Mouse (Mus musculus) adrenal gland, adult 2 months (tissue): Measurements from ENCODE around the gene Sgtb. TPM values are rescaled to one million over a fixed set of nuclear protein-coding genes. Genes with fewer than 3 reads are reported as not detected.

Experiments
- DNase-seq: peaks from one replicate; pipeline ENCODE4 v3.0.0; 2021
- polyA plus RNA-seq: library from polyadenylated mRNA; depleted of rRNA; stranded (reverse); fragments of >200 nt; gene quantifications from 2 replicates; pipeline ENCODE4 v1.2.3, GENCODE M21; 2012
- total RNA-seq, 2 experiments: library from RNA; stranded (reverse); gene quantifications; 2 replicates each; pipeline ENCODE4 v1.2.3; 2021

Sgtb gene
- total and polyA plus RNA-seq, 3 experiments = 0.83 to 9.2 (median 8.7) TPM

GRCm38 (mm10) chr13:104109816-104110521 is 428 bp downstream of the Sgtb start:
- peak; percentile 66 for DNase-seq

DNA sequence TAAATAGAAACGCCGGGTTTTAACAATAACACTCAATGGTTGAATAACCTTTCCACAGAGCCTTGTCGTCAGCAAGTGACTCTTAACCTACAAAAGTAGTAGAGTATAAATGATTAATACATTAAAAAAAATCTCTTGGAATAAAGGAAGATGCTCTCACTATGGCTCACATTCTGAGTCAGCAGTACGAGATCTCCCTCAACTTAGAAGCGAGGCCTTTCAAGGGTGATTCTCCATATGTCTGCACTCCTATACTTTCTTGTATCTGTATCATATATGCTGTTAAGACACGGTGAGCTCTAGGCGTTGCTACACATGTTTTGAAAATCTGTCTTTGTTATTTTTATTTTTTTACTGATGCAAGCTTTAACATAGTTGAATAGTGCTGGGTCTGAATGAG is 985 bp downstream of the Sgtb start:
- no peak for DNase-seq

GRCm38 (mm10) chr13:104112266-104112900 is 2.8 kb downstream of the Sgtb start:
- no peak for DNase-seq

GRCm38 (mm10) chr13:104113782-104114181 is 4.2 kb downstream of the Sgtb start:
- no peak for DNase-seq

DNA sequence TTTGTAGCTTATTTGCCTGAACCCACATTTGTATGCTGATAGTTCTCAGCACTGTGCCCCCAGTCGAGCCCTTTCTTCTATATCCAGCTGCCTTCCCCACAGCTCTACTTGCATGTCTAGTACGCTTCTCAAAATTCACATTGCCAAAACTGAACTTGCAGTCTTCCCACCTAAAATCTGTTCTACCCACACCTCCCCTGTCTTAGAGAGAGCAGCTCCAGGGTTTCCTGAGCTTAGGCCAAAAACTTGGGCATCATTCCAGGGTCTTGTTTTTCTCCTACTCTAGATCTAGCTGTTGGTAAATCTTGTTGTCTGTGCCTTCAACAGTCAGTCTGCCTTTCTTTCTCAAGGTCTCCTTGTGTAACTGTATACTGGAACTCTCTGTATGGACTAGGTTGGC is 5.3 kb downstream of the Sgtb start:
- no peak for DNase-seq

DNA sequence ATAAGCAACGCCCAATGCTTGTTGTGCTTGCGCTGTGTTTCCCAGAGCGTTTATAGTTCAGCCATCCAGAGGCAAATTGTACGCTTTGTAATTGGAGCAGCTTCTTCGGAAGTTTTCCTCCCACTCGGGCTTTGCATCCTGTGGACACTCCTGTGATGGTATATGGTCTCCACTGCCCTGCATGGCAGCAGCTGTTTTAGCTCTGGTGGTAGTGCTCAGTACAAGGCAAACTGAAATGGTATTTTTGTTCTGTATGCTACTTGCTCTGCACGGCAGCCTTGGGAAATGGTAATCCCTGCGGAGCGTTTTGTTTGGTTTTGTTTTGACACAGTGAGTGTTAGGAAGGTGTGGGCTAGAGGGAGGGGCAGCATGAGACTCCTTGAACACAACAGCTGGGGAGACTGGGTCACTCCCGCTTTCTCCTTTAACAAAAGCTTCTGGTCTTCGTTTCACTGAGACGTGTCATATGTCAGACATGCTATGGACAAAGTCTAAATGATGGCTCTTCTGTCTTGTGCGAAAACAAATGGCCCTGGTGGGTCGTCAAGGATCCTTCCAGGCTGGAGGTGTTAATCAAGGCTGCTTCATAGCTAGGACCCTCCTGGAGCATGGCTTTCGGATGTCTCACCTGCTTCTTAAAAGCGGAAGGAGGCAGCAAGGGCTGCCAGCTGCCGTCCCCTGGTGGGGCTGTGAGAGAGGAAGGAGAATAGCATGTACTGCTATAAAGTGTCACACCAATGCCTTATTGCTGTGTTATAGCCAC is 12.7 kb downstream of the Sgtb start:
- DNase-seq = no peak

DNA sequence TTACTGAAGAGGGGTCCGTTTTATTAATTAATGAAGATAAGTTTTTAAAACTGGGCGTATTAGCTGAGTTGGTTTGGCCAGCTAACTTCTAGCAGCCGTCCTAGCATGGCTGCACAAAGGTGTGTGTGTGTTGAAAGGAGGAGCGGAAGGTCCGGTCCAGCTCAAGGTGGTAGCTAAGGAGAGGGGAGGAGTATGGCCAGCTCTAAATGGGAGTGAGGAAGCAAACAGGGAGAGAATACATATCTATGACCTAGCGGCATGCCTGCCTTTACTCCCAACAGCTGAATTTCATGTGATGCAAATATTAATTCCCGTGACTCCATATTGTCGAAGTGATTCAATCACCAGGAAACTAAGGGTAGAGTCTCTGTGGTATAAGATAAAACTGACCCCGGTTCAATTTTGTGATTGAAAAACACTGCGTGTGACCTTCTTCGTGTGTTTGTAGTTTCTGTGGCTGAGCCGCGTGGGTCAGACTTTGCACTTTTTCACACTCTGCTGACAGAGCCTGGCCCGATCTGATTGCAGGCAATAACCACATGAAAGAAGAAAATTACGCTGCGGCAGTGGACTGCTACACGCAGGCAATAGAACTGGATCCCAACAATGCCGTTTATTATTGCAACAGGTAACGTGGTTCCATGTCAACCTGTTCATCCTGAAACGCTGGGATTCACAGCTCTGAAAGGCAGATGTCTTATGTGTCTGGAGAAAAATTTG is 14.3 kb downstream of the Sgtb start:
- no peak for DNase-seq

GRCm38 (mm10) chr13:104132561-104132960 is 23.0 kb downstream of the Sgtb start:
- no peak for DNase-seq

GRCm38 (mm10) chr13:104134510-104135085 is 25.1 kb downstream of the Sgtb start:
- DNase-seq = no peak

DNA sequence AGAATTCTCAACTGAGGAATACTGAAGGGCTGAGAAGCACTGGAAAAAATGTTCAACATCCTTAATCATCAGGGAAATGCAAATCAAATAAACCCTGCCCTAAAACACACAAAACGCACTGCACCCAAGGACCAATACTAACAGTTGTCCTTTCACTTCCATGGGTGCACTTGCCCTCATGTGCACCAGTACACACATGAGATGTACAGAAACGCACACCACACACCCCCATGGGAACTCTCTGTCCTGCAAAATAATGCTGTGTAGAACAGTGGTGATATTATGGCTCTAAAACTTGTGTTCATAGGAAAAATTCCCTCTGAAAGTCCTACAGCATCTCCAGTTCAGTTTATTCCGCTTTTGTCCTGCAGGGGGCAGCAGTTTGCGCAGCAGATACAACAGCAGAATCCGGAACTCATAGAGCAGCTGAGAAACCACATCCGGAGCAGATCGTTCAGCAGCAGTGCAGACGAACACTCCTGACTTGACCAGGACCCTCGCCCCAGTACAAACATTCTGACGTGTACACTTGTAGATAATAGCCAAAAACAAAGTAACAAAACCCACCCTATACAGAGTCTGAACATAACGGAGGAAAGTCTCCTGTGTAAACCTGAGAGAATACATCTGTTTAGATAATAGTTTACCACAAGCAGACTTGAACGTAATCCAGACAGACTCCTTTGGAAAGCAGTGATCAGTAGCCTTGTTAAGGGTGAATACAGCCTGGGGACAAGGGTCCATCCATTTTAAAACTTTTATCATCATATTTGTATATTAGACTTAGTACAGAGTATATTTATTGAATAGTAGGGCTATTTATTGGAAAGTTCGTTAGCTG is 30.0 kb downstream of the Sgtb start:
- DNase-seq = peak; percentile 68

DNA sequence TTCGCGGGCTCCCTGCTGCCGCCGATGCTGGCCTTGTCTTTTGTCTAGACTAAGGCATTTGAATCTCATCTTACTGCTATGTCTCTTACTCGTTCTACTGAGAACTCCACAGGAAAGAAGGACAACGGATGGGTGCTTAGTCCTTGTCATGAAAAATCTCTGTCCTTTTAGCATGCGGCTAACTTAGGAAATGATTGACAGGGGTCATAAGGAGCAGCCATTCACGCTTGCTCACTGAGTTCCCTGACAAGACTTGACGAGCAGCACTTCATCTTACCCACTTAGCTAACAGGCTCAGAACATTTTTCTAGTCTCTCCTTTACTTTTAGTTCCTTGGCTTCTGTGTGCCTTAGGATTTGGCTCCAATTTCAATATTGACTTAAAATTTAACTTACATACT is 35.3 kb downstream of the Sgtb start:
- no peak for DNase-seq

DNA sequence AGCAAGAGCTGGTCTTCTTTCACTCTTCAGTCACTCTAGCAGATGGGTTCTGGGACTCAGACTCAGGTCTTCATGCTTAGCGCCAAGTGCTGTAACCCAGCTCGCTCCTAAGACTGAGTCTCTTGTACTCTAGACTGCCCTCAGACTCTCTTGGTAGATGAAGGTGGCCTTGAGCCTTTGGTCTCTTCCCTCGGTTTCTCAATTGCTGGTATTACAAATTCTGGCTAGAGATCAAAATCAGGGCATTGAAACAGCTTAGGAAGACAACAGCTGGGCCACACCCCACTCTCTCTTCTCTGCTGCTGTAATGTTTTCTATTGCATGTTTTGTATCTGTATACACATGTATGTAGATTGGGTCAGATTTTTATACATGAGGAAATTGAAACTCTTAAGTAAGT is 36.1 kb downstream of the Sgtb start:
- peak; percentile 41 for DNase-seq

- no peak for DNase-seq
Observed at GRCm38 (mm10) chr13:104154180-104154579, 44.6 kb downstream of the Sgtb start.

- no peak for DNase-seq
Observed at GRCm38 (mm10) chr13:104155106-104155505, 45.6 kb downstream of the Sgtb start.

GRCm38 (mm10) chr13:104155686-104156085 is 46.1 kb downstream of the Sgtb start:
- DNase-seq = no peak

DNA sequence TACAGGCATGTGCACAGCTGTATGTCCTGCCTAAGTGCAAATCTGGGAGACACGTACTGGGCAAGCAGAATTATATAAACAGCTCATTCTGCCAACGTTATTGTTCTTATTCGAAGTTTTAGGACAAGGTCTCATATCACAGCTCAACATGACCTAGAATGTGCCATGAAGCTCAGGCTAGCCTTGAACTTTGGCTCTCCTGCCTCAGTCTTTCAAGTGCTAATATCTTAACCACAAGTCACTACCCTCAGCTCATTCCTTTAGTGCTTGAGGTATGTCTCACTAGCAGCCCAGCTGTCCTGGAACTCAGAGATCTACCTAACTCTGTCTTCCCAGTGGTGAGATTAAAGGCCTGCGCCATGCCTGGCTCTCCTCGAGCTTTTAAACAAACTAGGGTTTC is 62.2 kb downstream of the Sgtb start:
- DNase-seq = peak; percentile 23

- DNase-seq = no peak
Observed at GRCm38 (mm10) chr13:104172498-104172897, 63.0 kb downstream of the Sgtb start.

GRCm38 (mm10) chr13:104176874-104177273 is 67.3 kb downstream of the Sgtb start:
- no peak for DNase-seq

DNA sequence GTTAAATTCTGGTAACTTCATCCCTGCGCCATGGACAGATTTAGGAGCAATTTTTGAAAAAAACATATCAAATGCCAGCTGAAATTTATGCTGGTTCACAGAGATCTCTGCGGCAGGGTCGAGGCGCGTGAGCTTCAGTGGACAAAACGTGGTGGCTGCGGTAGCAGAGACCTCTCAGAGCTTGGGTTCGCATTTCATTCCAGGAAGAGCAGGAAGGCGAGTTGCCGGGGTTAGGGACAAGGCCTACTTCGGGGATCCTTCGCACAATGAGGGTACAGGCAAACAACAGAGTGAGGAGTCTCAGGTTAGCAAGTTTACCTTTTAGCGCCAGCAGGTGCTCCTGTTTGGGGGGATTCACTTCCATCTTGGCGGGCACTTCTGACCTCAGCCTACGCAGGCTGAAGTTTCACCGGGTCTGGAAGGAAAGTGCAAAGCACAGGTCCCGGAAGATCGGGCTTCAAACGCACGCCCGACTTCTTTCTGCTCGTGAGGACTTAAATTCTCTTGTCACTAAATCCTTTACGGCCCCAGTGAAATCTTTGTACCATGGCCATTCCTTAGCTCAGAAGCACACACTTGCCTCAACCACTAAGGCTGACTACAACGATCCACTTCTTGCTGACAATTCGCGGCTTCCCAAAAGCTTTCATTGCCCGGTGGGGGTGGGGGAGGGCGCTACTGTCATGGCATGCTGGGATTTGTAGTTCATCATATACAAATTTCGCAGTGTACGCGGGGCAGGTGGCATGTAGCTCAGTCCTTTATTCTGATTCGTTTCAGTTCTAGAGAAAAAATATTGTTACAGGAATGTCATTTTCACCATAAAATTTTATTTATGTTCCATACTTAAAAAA is 68.5 kb downstream of the Sgtb start, which contains the start of gene Trappc13:
TSS of gene Trappc13 (minus strand) at position 674 of the 854 bp plus-strand sequence.
- DNase-seq = peak; percentile 89

GRCm38 (mm10) chr13:104178650-104179121 is 69.1 kb downstream of the Sgtb start, which contains the start of gene Trim23:
TSS of gene Trim23 (plus strand) at chr13:104178797.
- DNase-seq = peak; percentile 96
